Mouse (Mus musculus) thymus, adult 2 months (tissue): ENCODE data around the gene Plcd1.

Source experiments
- CTCF ChIP-seq: fragments of 200-500 bp; IDR thresholded peaks from 2 replicates; pipeline ENCODE4 v1.5.1; 2012; ENCODE audit warnings: mild to moderate bottlenecking, control low read depth, low read length, moderate library complexity, borderline replicate concordance; ENCODE audit not compliant: control insufficient read depth, poor library complexity, insufficient read depth; ENCODE audit errors: extremely low read depth
- POLR2A ChIP-seq: fragments of 200-500 bp; IDR thresholded peaks from 2 replicates; pipeline ENCODE4 v1.6.1; 2012; ENCODE audit warnings: mild to moderate bottlenecking, low read length, control low read depth, moderate library complexity; ENCODE audit not compliant: control insufficient read depth, poor library complexity, insufficient read depth; ENCODE audit errors: extremely low read depth

GRCm38 (mm10) chr9:119058245-119058644 is 35.1 kb downstream of the Plcd1 start:
- no peak for TF ChIP-seq CTCF
- no peak for TF ChIP-seq POLR2A
